Mouse (Mus musculus) duodenum, adult 2 months (tissue): ENCODE results near the gene Zcchc4. TPM values are rescaled to one million over a fixed set of nuclear protein-coding genes. Genes with fewer than 3 reads are reported as not detected.

ENCODE experiments used
- polyA plus RNA-seq: library from polyadenylated mRNA; depleted of rRNA; stranded (reverse); fragments of >200 nt; gene quantifications from 2 replicates; pipeline ENCODE4 v1.2.3, GENCODE M21; 2012; ENCODE audit warnings: low replicate concordance; rRNA removed

Gene Zcchc4
- polyA plus RNA-seq = 2.4 and 3.1 TPM in 2 replicates

GRCm38 (mm10) chr5:52775237-52775636 is at the start of gene Zcchc4:
Gene Zcchc4, plus strand, starts transcription at chr5:52775409.

GRCm38 (mm10) chr5:52741391-52742111 is 33.7 kb upstream of the Zcchc4 start, which contains the start of gene Pi4k2b:
Gene Pi4k2b, plus strand, starts transcription at chr5:52741574.

GRCm38 (mm10) chr5:52833761-52834274 is 58.6 kb downstream of the Zcchc4 start, which contains the start of gene Anapc4:
Gene Anapc4, plus strand, starts transcription at chr5:52834012.

Other genes with a start within 250 kb of the Zcchc4 start
- 0.40 and 0.58 TPM in 2 replicates for gene Lgi2, start 208.9 kb upstream of the Zcchc4 start, polyA plus RNA-seq
- gene Sepsecs, start 105.7 kb upstream of the Zcchc4 start, polyA plus RNA-seq = 2.3 and 2.7 TPM in 2 replicates
- gene Pi4k2b, start 33.8 kb upstream of the Zcchc4 start, polyA plus RNA-seq = 74.8 and 187 TPM in 2 replicates
- gene Anapc4, start 58.6 kb downstream of the Zcchc4 start, polyA plus RNA-seq = 2.9 and 3.1 TPM in 2 replicates